Mouse (Mus musculus): ENCODE measurements around the gene Parp14.

Parp14 gene

DNA sequence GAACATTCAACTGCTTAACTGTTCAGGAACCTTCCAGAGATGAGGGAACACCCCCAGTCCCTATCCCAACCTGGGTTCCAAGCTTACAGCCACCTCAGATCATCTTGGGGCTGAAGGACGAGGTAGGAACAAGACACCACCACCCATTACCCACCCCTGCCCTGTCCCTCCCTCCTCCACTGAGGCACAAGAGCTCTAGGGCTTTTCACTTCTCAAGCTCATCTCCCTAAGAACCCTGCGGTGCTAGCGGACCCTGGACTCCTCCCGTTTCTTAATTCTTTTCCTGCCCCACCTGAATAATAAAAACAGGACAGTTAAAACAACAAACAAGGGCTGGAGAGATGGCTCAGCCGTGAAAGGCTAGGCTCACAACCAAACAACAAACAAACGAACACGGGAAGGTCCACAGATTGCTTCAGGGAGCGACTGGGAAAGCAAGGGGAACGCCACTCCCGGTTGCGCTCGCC lies 730 bp downstream of the Parp14 start:
- in situ Hi-C loops (cut with MboI) = loop anchor here (10.0 kb wide), 1 partner anchor 174 kb away; the partner anchor contains the start of gene Wdr5b

DNA sequence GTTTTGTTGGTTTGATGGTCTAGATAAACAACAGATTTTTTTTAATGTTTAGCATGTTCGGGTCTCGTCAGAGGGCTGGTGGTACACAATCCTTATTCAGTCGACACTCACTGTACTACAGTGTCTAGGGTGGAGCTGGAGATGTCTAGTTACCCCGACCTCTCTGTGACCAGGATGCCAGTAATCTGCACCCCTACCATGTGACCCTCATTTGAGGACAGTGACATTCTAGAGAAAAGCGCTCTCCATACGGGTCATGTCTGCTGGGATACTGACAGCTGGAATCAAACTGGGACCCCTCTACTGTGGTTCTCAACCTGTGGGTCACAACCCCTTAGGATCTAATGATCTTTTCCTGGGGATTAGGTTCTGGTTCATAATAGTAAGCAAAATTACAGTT lies 1.7 kb downstream of the Parp14 start:
- in situ Hi-C loops (cut with MboI) = loop anchor here (10.0 kb wide), 1 partner anchor 175 kb away; the partner anchor contains the start of gene Wdr5b

DNA sequence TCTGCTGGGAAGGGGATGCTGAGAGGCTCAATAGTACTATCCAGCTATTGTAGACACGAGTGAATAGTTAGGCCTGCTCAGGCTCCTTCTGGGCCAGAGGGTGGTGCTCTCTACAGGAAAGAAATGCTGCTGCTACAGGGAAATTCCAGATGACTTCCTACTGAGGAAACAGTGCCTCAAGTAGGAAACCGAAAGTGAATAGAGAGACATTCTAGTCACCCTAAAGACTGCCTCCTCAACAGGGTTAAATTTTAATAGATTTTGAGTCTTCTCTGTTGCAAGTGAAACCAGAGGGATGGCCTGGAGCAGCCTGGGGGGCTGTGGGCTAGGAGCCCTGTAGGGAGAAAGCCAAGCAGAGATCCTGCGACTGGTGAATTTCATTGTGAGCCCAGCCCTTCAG lies 2.2 kb downstream of the Parp14 start:
- in situ Hi-C loops (cut with MboI) = no loop called here

GRCm38 (mm10) chr16:35867726-35868125 lies 3.6 kb downstream of the Parp14 start:
- in situ Hi-C loops (cut with MboI) = no loop called here

DNA sequence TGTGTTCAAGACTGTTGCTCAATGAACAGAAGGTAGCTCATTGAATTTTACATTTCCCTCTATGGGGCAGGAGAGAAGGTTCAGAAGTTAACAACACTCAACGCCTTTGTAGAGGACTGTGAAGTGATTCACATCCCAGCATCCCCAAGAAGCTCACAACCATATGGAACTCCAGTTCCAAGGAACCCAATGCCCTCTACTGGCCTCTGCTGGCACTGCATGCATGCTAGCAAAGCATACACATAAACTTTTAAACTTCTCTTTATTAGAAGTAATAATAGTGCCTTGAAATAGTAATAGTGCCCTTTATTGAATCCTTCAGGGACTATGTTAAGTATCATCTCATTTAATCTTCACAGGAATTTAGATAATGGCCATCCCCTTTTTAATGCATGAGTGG lies 9.3 kb downstream of the Parp14 start:
- in situ Hi-C loops (cut with MboI) = no loop called here

DNA sequence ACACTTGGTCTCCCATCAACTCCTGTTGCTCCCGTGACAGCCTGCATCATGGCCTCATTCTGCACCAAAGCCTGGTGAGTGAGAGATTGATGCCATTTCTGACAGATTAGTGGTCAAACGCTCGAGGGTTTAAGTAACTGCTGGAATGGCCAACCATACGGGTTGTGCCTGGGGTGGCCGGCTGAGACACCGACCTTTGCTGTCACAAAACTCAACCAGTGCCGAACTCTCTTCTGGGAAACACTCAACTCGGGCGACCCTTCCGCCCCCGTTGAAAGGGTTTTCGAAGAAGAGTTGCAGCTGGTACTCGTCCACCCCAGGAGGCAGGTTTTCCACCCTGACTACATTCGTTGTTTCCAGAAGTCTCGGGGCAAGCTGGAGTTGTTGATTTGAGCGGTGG lies 11.1 kb downstream of the Parp14 start:
- in situ Hi-C loops (cut with MboI) = no loop called here

GRCm38 (mm10) chr16:35856766-35857165 lies 14.6 kb downstream of the Parp14 start:
- in situ Hi-C loops (cut with MboI) = no loop called here

DNA sequence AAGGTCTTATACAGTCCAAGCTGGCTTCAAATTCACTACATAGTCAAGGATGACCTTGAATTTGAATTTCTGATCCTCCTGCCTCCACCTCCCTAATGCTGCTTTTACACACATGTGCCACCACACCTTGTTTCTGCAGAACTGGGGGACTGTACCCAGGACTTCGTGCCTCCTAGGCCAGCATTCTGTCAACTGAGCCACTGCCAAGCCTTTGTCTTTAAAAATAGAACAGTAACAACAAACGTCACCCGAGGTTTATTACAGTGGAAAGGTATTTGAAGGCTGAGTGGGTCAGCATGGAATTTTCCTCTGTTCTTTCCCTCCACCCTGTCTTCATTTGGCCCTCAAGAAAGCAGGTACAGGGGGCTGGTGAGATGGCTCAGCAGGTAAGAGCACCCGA lies 15.5 kb downstream of the Parp14 start:
- in situ Hi-C loops (cut with MboI) = no loop called here

- in situ Hi-C loops (cut with MboI) = no loop called here
These were observed 24.2 kb downstream of the Parp14 start for GRCm38 (mm10) chr16:35847138-35847537.

GRCm38 (mm10) chr16:35839680-35840079 lies 31.7 kb downstream of the Parp14 start:
- in situ Hi-C loops (cut with MboI) = no loop called here

DNA sequence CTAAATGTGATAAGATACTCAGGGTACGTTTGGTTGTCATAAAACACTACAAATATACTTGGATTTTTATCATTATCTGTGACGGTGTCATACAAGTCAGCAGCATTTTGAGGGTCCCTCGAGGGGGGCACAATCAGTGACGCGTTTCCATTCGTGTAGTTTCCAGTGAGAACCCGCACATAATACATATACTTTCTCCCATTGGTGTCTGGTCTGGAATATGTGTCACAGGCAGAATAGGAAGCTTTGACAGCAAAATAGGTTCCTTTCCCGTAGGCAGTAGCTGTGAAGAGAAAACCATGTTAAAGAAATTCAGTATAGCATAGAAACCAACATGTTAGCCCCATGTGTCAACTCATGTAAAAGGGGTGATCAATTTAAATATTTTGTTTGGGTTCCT lies 36.7 kb downstream of the Parp14 start:
- in situ Hi-C loops (cut with MboI) = no loop called here

DNA sequence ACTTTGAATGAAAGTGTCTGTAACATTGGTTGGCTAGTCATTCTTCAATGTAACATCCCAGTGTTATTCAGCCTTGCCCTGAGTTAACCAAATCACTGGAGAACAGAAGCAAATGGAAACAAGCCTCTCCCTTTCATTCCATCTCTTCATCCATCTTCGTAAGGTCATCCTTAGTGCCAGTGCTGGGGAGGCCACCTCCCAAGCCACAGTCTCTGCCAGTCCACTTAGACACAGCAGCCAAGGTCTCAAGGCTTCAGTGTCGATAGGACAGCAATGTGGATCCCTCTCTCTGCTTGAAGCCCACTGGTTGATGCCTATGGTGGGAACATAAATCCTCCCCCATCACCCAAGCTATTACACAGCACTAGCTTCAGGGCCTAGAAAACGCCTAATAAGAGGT lies 38.4 kb downstream of the Parp14 start:
- in situ Hi-C loops (cut with MboI) = no loop called here

DNA sequence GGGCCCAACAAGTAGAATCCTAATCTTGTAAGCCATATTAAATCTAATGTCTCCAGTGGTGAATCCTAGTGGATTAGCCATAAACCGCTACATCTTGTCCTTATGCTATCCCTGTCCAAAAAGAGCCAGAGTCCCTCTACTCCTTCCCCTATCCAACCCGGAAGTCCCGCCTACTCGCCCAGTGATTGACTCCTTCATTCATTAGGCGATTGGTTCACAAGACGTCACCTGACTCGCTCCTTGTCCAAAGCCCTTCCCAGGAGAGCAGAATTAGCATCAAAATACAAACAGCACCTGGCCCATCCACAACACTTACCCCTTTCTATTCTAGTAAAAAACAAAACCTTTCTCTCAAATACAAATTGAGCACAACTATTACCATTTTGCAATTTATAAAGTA lies 41.3 kb downstream of the Parp14 start:
- in situ Hi-C loops (cut with MboI) = no loop called here

- in situ Hi-C loops (cut with MboI) = loop anchor here (5.0 kb wide), 1 partner anchor 85 kb away; no protein-coding TSS in a partner anchor
These were observed 53.9 kb downstream of the Parp14 start for GRCm38 (mm10) chr16:35817255-35818089.

GRCm38 (mm10) chr16:35813119-35813518 lies 58.2 kb downstream of the Parp14 start:
- in situ Hi-C loops (cut with MboI) = no loop called here

- in situ Hi-C loops (cut with MboI) = no loop called here
These were observed 62.5 kb downstream of the Parp14 start for GRCm38 (mm10) chr16:35808838-35809237.

GRCm38 (mm10) chr16:35807663-35807992 lies 63.7 kb downstream of the Parp14 start:
- in situ Hi-C loops (cut with MboI) = no loop called here

GRCm38 (mm10) chr16:35806973-35807662 lies 64.2 kb downstream of the Parp14 start:
- in situ Hi-C loops (cut with MboI) = no loop called here

DNA sequence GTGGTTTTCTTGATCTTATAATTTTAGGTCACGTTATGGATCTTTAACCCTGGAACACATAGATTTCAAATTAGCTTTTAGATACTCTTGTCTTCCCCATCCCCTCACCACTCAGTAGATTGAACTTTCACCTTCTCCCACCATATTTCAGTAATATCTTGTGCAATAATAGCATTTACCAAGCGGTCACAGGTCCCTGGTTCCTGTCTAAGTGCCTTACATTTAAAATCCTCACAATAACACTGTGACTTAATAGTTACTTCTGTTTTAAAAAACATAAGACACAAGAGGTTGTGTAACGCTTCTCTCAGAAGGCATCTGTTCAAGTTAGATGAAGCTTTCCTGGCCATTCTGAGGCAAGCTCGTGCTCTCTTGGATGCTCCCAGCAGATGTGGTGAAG lies 67.6 kb downstream of the Parp14 start:
- in situ Hi-C loops (cut with MboI) = no loop called here

DNA sequence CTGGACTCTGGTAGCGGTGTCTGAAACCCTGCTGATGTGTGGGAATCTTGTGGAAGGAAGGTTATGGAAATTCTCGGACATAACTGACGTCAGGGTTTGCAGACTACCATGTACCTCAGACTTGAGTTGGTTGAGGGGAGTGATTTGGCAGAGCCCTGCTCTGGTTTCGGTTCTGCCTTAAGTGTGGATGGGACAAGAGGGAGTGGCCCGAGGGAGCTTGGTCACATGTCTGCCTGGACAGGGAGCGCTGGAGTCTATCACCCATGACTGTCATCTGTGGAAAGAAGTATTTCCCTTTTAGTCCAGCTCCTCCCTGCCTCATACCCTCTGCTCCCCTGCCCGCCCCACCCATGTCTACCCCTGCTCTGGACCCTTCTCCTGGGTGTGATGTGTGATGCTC lies 69.2 kb downstream of the Parp14 start:
- in situ Hi-C loops (cut with MboI) = no loop called here

DNA sequence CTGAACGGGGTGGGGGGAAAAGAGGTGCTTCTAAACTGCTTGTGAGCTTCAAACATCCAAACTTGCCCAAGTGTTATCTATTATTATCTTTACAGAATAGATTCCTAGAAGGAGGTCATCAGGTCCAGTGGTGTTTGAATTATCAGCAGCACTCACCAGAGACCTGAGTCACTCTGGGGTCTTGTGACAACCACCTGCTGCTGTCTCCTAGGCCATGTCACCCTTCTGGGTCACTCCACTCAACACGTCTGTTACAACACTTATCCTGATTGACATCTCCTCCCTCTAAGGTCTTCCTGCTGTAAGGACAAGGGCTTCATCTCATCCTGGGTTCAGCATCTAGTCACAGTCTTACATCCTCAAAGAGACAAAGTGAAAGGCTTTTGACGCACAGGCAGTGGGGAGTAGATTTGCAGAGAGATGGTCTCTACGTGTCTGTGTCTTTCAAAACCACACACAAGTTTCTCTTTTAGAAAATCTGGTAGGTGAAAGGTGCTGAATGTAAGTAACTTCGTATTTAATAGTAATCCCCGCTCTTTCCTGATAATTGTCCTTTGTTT lies 79.3 kb downstream of the Parp14 start:
- in situ Hi-C loops (cut with MboI) = no loop called here

GRCm38 (mm10) chr16:35788330-35788729 lies 83.0 kb downstream of the Parp14 start:
- in situ Hi-C loops (cut with MboI) = no loop called here

Data from mature B cell (primary cell).